Mouse (Mus musculus) subcutaneous adipose tissue, adult 2 months (tissue): ENCODE results near the gene Tnmd. TPM values are rescaled to one million over a fixed set of nuclear protein-coding genes. Genes with fewer than 3 reads are reported as not detected.

Experiments used
- polyA plus RNA-seq: library from polyadenylated mRNA; depleted of rRNA; stranded (reverse); fragments of >200 nt; gene quantifications from 2 replicates; pipeline ENCODE4 v1.2.3, GENCODE M21; 2012; ENCODE audit warnings: low replicate concordance; rRNA removed

The Tnmd gene
- not detected in 2 replicates for polyA plus RNA-seq

DNA sequence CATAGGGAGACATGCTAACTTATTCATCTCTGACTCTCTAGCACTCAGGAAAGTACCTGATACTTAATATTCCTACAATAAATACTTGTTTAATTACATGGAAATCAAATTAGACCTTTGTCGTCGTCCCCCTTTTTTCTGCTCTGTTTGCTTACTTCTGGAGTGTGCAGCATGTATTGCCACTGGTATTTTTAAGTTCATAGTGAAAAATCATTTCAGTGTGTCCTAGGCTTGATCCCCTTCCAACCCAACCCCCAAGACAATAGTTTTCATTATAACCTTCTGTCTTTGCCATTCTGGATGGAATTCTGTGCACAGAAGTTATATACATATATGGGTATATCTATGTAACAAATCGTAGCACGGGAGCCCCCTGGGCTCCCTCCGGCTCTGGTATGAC, at the start of gene Tnmd:
Gene Tnmd (plus strand): TSS at position 301 of the 400 bp plus-strand sequence.

DNA sequence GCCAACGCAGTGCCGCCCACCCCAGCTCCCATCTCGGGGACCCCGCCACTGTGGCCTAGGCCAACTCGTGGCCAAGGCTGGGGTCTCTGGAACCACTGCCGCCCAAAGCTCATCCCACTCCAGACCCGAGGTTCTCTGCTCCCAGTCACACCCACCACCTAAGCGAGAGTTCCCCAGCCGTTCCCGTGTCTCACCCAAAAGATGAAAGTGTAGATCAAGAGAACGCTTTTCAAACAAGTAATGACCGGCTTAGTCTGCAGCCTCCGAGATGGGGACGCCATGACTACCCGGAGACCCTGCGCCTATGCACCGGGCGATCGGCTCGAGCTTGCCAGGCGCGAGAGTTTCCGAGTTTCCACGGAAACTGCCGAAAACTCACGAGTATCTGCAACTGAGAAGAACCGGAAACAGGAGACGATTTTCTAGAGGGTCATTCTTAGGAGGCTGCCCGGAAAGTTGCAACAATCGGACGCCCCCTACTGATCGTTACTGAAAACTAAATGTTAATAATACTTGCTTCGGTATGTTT, 47.3 kb downstream of the Tnmd start, which contains the start of gene Tspan6:
Gene Tspan6 (minus strand): TSS at position 416 of the 529 bp plus-strand sequence.

DNA sequence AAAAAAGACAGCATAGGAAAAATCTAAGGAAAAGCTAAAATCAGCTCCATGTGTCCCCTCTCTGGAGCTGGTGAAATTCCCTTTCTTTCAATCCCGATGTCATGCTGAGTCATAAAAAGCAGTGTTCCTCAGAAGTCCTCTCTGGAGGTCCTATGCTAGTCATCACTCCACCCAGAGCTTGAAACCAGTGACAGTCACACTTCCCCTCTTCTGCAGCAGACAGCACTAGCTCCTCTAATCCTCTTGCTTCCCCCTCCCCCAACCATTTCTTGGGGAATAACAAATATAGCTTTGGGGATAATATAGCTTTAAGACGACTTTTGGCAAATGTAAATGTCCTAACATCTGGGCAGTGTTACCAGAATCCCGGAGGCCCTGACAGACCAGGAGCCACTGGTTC, 57.5 kb downstream of the Tnmd start, which contains the start of gene Srpx2:
Gene Srpx2 (plus strand): TSS at position 166 of the 400 bp plus-strand sequence.

Other genes with a start within 250 kb of the Tnmd start
- gene Pcdh19, start 162.0 kb upstream of the Tnmd start, polyA plus RNA-seq: 2.9 and 4.7 TPM in 2 replicates
- 9.9 and 13.7 TPM in 2 replicates for gene Tspan6, start 47.4 kb downstream of the Tnmd start, polyA plus RNA-seq
- gene Srpx2, start 57.4 kb downstream of the Tnmd start, polyA plus RNA-seq: 13.0 and 47.5 TPM in 2 replicates
- 1.9 and 2.5 TPM in 2 replicates for gene Sytl4, start 130.8 kb downstream of the Tnmd start, polyA plus RNA-seq
- gene Cstf2, start 208.2 kb downstream of the Tnmd start, polyA plus RNA-seq: 12.9 and 18.2 TPM in 2 replicates